Mouse (Mus musculus) kidney, postnatal 25 days (tissue): ENCODE measurements around the gene 4930550L24Rik.

Source experiments
- DNase-seq, 2 experiments: peaks; one replicate each; pipeline ENCODE4 v3.0.0; 2021; ENCODE audit warnings: mixed read lengths in 2 of 2

4930550L24Rik gene

GRCm38 (mm10) chrX:58909060-58909459 lies at the start of gene 4930550L24Rik:
TSS of gene 4930550L24Rik (plus strand) at chrX:58909360.
- DNase-seq, result no peak

GRCm38 (mm10) chrX:58900753-58901152 lies 8.4 kb upstream of the 4930550L24Rik start:
- no peak for DNase-seq

- DNase-seq, result no peak
Measured at GRCm38 (mm10) chrX:58967969-58968368, 58.8 kb downstream of the 4930550L24Rik start.
